Mouse (Mus musculus): Measurements from ENCODE around the gene Cebpzos. TPM values are rescaled to one million over a fixed set of nuclear protein-coding genes. Genes with fewer than 3 reads are reported as not detected.

The Cebpzos gene
- polyA plus RNA-seq (2011; ENCODE audit: insufficient read length, low read depth, missing spikeins): 26.3 and 30.8 TPM in 2 replicates

DNA sequence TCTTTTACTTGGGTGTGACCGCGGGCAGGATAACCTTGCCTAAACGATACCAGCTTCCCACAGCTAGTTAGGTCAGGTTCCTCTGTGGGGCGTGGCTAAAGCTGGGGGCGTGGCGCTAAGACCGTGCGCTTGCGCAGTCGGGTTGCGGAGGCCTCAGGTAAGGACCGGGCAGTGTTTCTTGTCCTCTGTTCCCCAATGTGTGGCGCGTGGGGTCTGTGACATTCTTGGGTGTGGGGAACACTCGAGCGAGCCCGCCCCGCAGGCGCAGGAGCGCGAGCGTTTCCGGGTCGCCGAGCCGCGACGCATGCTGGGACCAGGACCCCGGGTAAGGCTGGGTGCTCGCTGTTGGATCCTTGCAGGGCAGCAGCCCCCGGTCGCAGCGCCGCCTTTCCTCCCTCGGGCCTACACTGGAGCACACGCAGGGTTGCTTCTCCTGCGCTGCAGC is at the start of gene Cebpzos:
Gene Cebpzos (plus strand): TSS at position 132 of the 445 bp plus-strand sequence.
- Histone ChIP-seq H3K27ac (ENCODE audit: insufficient read depth, low read length) (peak within 1 kb of the TSS; percentile 38; the same call in 1 of the 2 replicates), H3K4me3 (ENCODE audit: insufficient read depth, low read length) (peak within 1 kb of the TSS; percentile 75), H3K4me1 (ENCODE audit: control insufficient read depth, insufficient read depth, low read length) (no peaks in the 10 kb centered on the region)
- TF ChIP-seq POLR2A (IDR thresholded peaks at IDR 0.05; ENCODE audit: low read depth, low read length) (peak; percentile 79), CTCF (IDR thresholded peaks at IDR 0.05; ENCODE audit: borderline replicate concordance, insufficient read depth, low read length) (no peak)

DNA sequence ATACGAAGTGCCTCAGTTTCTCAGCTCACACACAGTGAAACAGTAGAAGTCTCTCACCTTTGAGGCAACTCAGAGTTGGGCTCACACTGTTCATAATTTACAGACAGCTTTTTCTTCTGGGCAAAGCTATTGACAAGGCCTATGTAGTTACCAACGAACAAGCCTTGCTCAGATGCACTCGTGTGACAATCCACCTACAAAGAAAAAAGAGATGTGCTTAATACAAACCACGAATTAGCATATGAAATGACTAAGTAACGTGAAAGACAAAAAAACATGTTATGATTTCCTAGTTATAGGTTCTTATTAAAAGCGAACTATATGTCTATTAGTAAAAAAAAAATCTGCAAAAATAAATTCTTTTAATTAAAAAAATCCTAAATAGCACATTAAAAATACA is 42.4 kb upstream of the Cebpzos start:
- H3K4me3 ChIP-seq (ENCODE audit: insufficient read depth, low read length): no peak overlapping the region
- no peaks in the 10 kb centered on the region for H3K4me1 ChIP-seq (ENCODE audit: control insufficient read depth, insufficient read depth, low read length)
- no peak overlapping the region for H3K27ac ChIP-seq (ENCODE audit: insufficient read depth, low read length)
- no peak for TF ChIP-seq POLR2A (IDR thresholded peaks at IDR 0.05; ENCODE audit: low read depth, low read length)
- TF ChIP-seq CTCF (IDR thresholded peaks at IDR 0.05; ENCODE audit: borderline replicate concordance, insufficient read depth, low read length): no peak

DNA sequence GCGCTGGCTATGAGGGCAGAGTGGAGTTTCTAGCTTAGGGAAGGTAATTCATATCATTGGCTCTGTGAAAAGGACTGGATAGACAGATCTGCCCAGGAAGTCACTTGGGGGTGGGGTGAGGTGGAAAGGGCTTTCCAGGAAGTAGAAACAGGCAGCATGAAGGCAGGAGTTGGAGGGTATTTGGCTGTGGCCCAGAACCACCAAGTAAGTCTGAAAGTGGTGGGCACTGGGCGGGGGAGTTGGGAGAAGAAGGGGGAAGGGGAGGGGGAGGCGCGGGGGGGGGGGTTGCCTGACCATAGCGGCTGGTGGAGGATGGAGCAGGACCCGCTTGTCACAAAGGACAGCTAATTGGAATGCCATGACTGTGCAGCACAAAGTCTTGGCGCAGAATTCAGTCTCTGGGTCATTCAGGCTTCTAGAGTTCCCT is 34.4 kb upstream of the Cebpzos start:
- peak overlapping the region; percentile 92 for H3K4me3 ChIP-seq (ENCODE audit: insufficient read depth, low read length)
- H3K4me1 ChIP-seq (ENCODE audit: control insufficient read depth, insufficient read depth, low read length): no peaks in the 10 kb centered on the region
- H3K27ac ChIP-seq (ENCODE audit: insufficient read depth, low read length): peak overlapping the region; percentile 84
- TF ChIP-seq POLR2A (IDR thresholded peaks at IDR 0.05; ENCODE audit: low read depth, low read length): no peak
- no peak for TF ChIP-seq CTCF (IDR thresholded peaks at IDR 0.05; ENCODE audit: borderline replicate concordance, insufficient read depth, low read length)

DNA sequence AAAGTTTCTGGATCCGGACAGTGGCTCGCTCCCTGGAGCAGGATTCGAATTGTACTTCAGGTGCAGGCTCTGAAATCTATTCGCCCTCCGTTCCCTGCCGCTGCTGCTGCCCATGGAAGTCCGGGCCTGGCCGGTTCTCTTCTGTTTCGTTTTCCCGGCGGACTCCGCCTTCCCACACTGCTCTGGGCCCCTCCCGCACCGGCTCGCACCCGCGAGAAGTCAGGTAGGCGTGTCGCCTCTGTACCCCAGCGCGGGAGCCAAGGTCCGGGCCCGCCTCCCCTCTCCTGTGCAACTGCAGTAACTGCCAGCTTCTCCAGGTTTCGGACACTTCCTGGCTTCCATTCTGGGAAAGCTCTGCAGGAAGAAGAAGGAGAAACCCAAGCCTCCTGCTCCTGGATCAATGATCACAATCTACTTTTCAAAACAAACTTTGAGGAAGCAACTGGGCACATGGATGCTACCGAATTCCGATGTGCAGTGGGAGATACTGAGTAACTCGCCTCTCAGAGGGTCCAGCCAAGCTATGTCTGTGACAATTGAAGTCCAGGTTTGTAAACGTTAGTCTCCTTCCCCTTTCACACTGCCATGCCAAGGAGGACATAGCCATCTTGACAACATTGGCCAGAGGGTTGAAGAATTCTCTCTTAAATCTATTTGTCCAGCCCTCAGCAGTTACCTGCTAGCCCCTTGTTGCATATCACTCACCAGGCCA is 33.7 kb upstream of the Cebpzos start, which contains the start of gene Eif2ak2:
Gene Eif2ak2 (minus strand): TSS at position 173 of the 712 bp plus-strand sequence.
- TF ChIP-seq CTCF (IDR thresholded peaks at IDR 0.05; ENCODE audit: borderline replicate concordance, insufficient read depth, low read length): no peak
- TF ChIP-seq POLR2A (IDR thresholded peaks at IDR 0.05; ENCODE audit: low read depth, low read length): peak; percentile 82
- H3K4me1 ChIP-seq (ENCODE audit: control insufficient read depth, insufficient read depth, low read length): no peaks in the 10 kb centered on the region
- peak within 1 kb of the TSS; percentile 84 for H3K27ac ChIP-seq (ENCODE audit: insufficient read depth, low read length)
- H3K4me3 ChIP-seq (ENCODE audit: insufficient read depth, low read length): peak within 1 kb of the TSS; percentile 92

DNA sequence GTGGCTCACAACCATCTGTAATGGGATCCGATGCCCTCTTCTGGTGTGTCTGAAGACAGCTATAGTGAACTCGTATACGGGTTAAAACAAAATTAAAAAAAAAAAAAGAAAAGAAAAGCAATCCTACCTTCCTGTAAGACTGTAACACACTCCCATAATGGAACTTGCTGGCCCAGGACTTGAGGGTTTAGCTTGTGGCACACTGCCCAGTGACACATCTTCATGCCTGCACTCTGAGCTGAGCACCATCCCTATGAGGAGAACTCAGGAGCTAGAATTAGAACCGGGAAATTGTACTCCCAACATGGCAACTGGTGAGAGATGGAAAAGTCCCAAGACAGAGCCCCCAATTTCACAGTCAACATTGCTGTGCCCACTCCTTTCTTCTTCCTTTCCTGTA is 33.0 kb upstream of the Cebpzos start:
- Histone ChIP-seq H3K27ac (ENCODE audit: insufficient read depth, low read length) (no peak overlapping the region), H3K4me3 (ENCODE audit: insufficient read depth, low read length) (no peak overlapping the region), H3K4me1 (ENCODE audit: control insufficient read depth, insufficient read depth, low read length) (no peaks in the 10 kb centered on the region)
- no peak for TF ChIP-seq CTCF (IDR thresholded peaks at IDR 0.05; ENCODE audit: borderline replicate concordance, insufficient read depth, low read length)
- no peak for TF ChIP-seq POLR2A (IDR thresholded peaks at IDR 0.05; ENCODE audit: low read depth, low read length)

DNA sequence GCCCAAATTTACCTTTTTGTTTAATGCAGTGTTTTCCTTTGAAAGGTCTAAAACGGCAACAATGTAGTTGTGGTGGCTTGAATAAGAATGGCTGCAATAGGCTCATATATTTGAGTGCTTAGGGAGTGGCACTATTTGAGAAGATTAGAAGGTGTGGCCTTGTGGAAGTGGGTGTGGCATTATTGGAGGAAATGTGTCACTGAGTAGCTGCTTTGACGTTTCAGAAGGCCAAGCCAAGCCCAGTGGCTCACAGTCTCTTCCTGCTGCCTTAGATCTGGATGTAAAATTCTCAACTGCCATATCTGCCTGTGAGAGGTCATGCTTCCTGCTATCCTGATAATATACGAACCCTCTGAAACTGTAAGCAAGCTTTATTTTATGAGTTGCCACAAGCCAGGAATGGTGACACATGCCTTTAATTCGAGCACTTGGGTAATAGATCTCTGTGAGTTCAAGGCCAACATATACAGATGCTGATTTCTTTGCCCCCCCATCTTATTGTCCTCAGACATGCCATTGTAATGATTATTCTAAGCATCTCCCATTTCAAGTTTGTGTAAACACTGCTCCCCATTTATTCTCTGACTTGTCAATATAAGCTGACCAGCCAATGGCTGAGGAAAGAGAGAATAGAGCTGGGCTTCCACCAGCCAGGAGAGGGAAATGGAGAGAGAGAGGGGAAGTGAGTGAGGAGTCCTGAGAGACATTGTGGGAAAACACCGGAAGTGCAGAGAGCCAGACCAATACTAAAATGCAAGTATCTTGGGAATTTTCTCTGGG is 30.8 kb upstream of the Cebpzos start:
- H3K4me3 ChIP-seq (ENCODE audit: insufficient read depth, low read length): no peak overlapping the region
- no peaks in the 10 kb centered on the region for H3K4me1 ChIP-seq (ENCODE audit: control insufficient read depth, insufficient read depth, low read length)
- no peak overlapping the region for H3K27ac ChIP-seq (ENCODE audit: insufficient read depth, low read length)
- TF ChIP-seq POLR2A (IDR thresholded peaks at IDR 0.05; ENCODE audit: low read depth, low read length): no peak
- no peak for TF ChIP-seq CTCF (IDR thresholded peaks at IDR 0.05; ENCODE audit: borderline replicate concordance, insufficient read depth, low read length)

DNA sequence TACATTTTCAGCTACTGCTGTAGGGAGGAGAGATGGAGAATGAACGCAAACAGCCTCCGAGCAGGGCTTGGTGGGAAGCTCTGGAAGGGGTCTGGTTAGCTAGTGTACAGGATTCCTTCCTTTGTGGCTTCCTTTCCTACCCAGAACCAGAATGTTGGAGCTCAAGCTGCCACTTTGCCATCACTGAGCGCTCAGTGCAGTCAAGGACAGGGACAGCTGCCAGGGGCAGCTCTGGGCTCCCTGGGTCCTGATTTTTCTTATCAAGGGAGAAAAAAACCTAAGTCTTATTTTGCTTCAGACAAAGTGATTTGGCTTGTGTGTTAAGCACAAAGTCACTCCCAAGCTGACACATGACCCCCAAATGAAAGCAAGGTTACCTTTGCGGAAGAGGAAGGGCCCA is 27.7 kb upstream of the Cebpzos start:
- H3K27ac ChIP-seq (ENCODE audit: insufficient read depth, low read length): no peak overlapping the region
- TF ChIP-seq POLR2A (IDR thresholded peaks at IDR 0.05; ENCODE audit: low read depth, low read length) (no peak), CTCF (IDR thresholded peaks at IDR 0.05; ENCODE audit: borderline replicate concordance, insufficient read depth, low read length) (no peak)
- H3K4me3 ChIP-seq (ENCODE audit: insufficient read depth, low read length): no peak overlapping the region
- no peaks in the 10 kb centered on the region for H3K4me1 ChIP-seq (ENCODE audit: control insufficient read depth, insufficient read depth, low read length)

DNA sequence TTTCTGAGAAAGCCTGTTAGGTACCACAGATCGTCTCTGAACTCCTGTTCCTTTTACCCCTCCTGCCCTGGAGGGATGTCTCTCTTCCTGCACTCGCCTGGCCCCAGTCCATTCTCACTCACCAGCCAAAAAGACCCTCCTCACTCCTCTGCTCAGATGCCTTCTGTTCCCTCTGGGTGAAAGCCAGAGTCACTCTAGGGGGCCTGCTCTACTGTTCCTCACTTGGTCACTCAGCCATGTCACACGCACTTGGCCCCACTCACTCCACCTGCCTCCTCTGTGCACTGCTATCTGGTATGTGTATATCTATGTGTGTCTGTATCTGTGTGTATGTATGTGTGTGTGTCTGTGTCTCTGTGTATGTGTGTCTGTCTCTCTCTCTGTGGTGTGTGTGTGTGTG is 27.1 kb upstream of the Cebpzos start:
- H3K27ac ChIP-seq (ENCODE audit: insufficient read depth, low read length): no peak overlapping the region
- no peak overlapping the region for H3K4me3 ChIP-seq (ENCODE audit: insufficient read depth, low read length)
- TF ChIP-seq POLR2A (IDR thresholded peaks at IDR 0.05; ENCODE audit: low read depth, low read length) (no peak), CTCF (IDR thresholded peaks at IDR 0.05; ENCODE audit: borderline replicate concordance, insufficient read depth, low read length) (no peak)
- H3K4me1 ChIP-seq (ENCODE audit: control insufficient read depth, insufficient read depth, low read length): no peaks in the 10 kb centered on the region

DNA sequence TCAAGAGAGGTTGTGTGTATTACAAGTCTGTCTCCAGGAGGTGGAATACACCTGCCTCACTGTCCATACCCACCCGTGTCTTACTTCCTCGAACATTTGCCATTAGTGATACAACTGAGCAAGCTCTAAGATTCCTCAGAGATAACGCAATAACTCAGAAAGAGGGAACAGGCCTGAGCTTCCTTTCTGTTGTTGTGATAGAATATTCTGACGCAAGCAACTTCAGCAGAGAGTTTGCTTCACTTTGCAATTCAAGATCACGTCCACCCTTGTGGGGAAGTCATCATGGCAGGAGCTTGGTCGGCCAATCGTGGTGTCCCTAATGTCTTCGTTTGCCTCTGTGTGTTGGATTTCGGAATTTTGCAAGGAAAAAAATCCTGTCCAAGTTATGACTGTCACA is 25.3 kb upstream of the Cebpzos start:
- H3K4me3 ChIP-seq (ENCODE audit: insufficient read depth, low read length): no peak overlapping the region
- no peak for TF ChIP-seq CTCF (IDR thresholded peaks at IDR 0.05; ENCODE audit: borderline replicate concordance, insufficient read depth, low read length)
- no peak for TF ChIP-seq POLR2A (IDR thresholded peaks at IDR 0.05; ENCODE audit: low read depth, low read length)
- no peak overlapping the region for H3K27ac ChIP-seq (ENCODE audit: insufficient read depth, low read length)
- no peaks in the 10 kb centered on the region for H3K4me1 ChIP-seq (ENCODE audit: control insufficient read depth, insufficient read depth, low read length)

DNA sequence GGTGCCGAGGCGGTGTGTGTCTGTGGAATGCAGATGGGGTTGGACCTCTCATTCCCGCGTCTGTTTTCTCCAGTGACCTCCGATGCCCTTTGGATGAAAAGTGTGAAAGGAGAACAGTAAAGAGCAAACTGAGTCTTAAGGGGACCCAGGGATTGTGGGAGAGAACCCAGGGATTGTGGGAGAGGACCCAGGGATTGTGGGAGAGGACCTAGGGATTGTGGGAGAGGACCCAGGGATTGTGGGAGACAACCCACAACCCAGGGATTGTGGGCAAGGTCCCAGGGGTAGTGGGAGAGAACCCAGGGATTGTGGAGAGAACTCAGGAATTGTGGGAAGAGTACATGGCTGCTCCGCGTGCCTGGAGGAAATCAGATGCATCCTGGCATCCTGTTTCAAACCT is 21.3 kb upstream of the Cebpzos start:
- Histone ChIP-seq H3K4me1 (ENCODE audit: control insufficient read depth, insufficient read depth, low read length) (no peaks in the 10 kb centered on the region), H3K4me3 (ENCODE audit: insufficient read depth, low read length) (no peak overlapping the region), H3K27ac (ENCODE audit: insufficient read depth, low read length) (no peak overlapping the region)
- TF ChIP-seq CTCF (IDR thresholded peaks at IDR 0.05; ENCODE audit: borderline replicate concordance, insufficient read depth, low read length) (no peak), POLR2A (IDR thresholded peaks at IDR 0.05; ENCODE audit: low read depth, low read length) (no peak)

Data from embryonic fibroblast, embryonic 13.5 days (primary cell).